Mouse (Mus musculus) yolk sac, embryonic 10.5 days (tissue): Measurements from ENCODE around the gene Olfr1231.

Experiments
- DNase-seq: peaks from one replicate; pipeline ENCODE4 v3.0.0-alpha.2; 2017; ENCODE audit warnings: low spot score

Gene Olfr1231

GRCm38 (mm10) chr2:89306974-89307373 is at the start of gene Olfr1231:
Olfr1231 (minus strand) TSS chr2:89307074.
- no peak for DNase-seq

- no peak for DNase-seq
Measured at GRCm38 (mm10) chr2:89342298-89342697, 35.4 kb upstream of the Olfr1231 start, which contains the start of gene Olfr1233. Olfr1233 (minus strand) TSS chr2:89342398.

- DNase-seq = no peak
Measured at GRCm38 (mm10) chr2:89329575-89329974, 22.7 kb upstream of the Olfr1231 start, which contains the start of gene Olfr1232. Olfr1232 (minus strand) TSS chr2:89329675.

GRCm38 (mm10) chr2:89297168-89297567 is 9.7 kb downstream of the Olfr1231 start, which contains the start of gene Olfr1230:
Olfr1230 (minus strand) TSS chr2:89297268.
- DNase-seq = no peak

- DNase-seq = no peak
Measured at GRCm38 (mm10) chr2:89287914-89288313, 19.0 kb downstream of the Olfr1231 start, which contains the start of gene Olfr1229. Olfr1229 (minus strand) TSS chr2:89288014.

- DNase-seq = no peak
Measured at GRCm38 (mm10) chr2:89253962-89254361, 52.9 kb downstream of the Olfr1231 start, which contains the start of gene Olfr1228. Olfr1228 (minus strand) TSS chr2:89254062.
